Mouse (Mus musculus) kidney, adult 9 months (tissue): ENCODE data around the gene Hist2h4.
"Not testable (repeated sequence)": the region's sequence is repeated elsewhere in the genome, so short reads cannot be mapped to it uniquely, and the experiment has no call there.

Experiments used
- DNase-seq: peaks from one replicate; pipeline ENCODE4 v3.0.0; 2022

Hist2h4 gene

GRCm38 (mm10) chr3:96262979-96263550, at the start of gene Hist2h4:
Gene Hist2h4 (minus strand): TSS chr3:96263311.
- DNase-seq = peak; percentile 99

GRCm38 (mm10) chr3:96312341-96313098, 49.4 kb upstream of the Hist2h4 start:
- no peak for DNase-seq

DNA sequence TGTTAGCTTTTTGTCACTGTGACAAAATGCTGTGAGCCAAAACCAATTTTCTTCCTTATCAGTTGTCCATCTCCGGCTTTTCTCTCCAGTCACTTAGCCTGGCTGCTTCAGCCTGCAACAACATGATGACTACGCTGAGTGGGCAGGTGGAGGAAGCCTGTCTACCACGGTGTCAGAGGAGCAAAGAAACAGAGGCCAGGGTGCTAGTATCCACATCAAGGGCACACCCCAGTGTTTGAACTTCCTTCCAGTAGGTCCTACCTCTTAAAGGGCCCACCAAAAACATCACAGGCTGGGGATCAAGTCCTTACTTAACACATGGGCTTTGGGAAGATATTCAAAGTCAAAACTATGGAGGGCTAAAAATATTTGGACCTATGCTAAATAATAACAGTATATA, 46.3 kb upstream of the Hist2h4 start:
- DNase-seq = no peak

- no peak for DNase-seq
Observed at GRCm38 (mm10) chr3:96306506-96306905, 43.4 kb upstream of the Hist2h4 start.

GRCm38 (mm10) chr3:96302076-96302475, 39.0 kb upstream of the Hist2h4 start:
- no peak for DNase-seq

DNA sequence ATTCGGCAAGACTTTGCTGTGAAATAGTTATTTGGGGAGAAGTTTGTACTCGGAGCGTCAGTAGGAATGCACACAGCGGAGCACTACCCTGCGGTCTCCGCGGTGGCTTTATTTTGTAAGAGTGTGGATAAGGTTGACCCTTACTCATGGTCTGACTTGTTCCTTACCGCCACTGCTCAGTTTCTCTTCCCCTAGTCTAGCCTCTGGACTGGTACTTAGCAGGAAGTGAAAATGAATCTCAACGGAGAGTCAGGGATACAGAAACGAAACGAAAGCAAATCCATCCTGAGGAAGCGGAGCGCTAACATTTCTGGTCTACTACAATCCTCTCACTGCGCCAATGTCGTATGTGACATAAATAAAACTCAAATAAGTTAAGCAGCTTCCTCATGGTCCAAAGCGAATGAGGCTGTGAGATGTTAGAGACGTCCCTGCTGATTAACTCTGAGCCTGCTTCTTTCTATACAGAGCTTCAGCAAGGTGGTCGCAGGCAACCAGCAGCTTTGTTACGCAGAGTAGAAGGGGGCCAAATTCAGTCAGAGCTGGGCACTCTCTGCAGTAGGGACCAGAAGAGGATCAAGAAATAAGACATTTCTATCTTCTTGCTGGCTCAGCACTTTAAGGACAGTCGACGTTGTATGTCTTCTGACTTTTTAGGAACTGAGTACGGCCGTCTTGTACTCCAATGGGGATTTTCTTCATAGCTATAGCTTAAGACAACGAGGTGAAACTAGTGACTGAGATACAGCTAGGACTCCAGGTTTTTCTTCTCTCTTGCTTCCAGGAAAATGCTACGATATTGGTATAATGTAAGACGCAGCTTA, 37.8 kb upstream of the Hist2h4 start:
- peak; percentile 14 for DNase-seq

DNA sequence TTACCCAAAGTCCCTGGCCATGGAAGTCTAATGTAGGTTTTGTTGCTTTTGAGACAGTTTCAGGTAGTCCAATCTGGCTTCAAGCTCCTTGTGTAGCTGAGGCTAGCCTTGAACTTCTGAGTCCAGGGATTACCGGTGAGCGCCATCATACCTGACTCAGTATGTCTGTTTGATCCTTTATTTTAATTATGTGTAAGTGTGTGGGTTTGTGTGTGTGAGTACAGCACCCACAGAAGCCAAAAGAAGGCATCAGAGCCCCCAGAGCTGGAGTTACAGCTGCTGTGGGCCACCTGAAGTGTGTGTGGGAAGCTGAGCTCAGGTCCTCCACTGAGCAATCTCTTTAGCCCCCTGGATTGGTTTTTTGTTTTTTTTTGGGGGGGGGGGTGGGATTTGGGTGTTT, 36.5 kb upstream of the Hist2h4 start:
- no peak for DNase-seq

GRCm38 (mm10) chr3:96298360-96298759, 35.2 kb upstream of the Hist2h4 start:
- DNase-seq = no peak

GRCm38 (mm10) chr3:96293787-96294186, 30.7 kb upstream of the Hist2h4 start, which contains the start of gene Fcgr1:
Gene Fcgr1 (minus strand): TSS chr3:96293969.
- no peak for DNase-seq

GRCm38 (mm10) chr3:96293368-96293767, 30.3 kb upstream of the Hist2h4 start:
- DNase-seq = no peak

GRCm38 (mm10) chr3:96292641-96293040, 29.5 kb upstream of the Hist2h4 start:
- DNase-seq = no peak

- DNase-seq = not testable (repeated sequence)
Observed at GRCm38 (mm10) chr3:96290727-96291126, 27.6 kb upstream of the Hist2h4 start.

GRCm38 (mm10) chr3:96289201-96289600, 26.1 kb upstream of the Hist2h4 start:
- no peak for DNase-seq

DNA sequence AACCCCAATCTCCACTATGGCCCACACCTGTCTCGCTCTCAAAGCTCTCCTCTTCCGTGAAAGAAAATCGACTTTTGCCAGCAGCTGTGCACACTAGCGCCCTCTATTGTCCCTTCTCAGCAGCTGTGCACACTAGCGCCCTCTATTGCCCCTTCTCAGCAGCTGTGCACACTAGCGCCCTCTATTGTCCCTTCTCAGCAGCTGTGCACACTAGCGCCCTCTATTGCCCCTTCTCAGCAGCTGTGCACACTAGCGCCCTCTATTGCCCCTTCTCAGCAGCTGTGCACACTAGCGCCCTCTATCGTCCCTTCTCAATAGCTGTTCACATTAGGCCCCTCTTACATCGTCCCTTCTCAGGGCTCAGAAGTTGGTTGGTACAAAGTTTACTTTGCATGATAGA, 24.2 kb upstream of the Hist2h4 start:
- DNase-seq = not testable (repeated sequence)

DNA sequence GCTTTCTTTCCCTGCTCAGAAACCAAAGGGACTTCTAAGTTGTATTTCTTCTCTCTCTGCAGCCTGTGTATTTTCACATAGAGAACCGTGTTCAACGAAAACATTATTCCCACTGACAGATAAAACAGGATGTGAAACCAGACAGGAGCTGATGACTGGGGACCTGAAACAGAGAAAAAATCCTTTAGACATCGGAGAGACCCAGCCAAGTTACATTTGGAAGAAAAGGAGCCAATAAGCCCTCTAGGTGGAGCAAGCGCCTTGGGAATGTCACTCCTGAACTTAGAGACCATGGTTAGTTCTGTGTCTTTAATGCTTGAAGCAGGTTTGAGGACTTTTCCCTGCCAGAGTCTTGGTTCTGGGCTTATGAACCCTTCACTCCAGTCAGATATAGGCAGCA, 21.3 kb upstream of the Hist2h4 start:
- peak; percentile 41 for DNase-seq

- no peak for DNase-seq
Observed at GRCm38 (mm10) chr3:96280660-96281059, 17.5 kb upstream of the Hist2h4 start.

- DNase-seq = peak; percentile 88
Observed at GRCm38 (mm10) chr3:96277800-96278624, 14.9 kb upstream of the Hist2h4 start.

GRCm38 (mm10) chr3:96277428-96277799, 14.3 kb upstream of the Hist2h4 start:
- no peak for DNase-seq

- DNase-seq = no peak
Observed at GRCm38 (mm10) chr3:96273591-96274465, 10.7 kb upstream of the Hist2h4 start.

GRCm38 (mm10) chr3:96269511-96270474, 6.7 kb upstream of the Hist2h4 start, which contains the start of gene Hist2h2bb:
Gene Hist2h2bb (plus strand): TSS chr3:96269752.
- DNase-seq = peak; percentile 98
